In genomic region chr1:42952734-42953481, GRCm38 (mm10) we compare ENCODE assay signal across 8 mouse cellular contexts. TPM values are rescaled to one million over a fixed set of nuclear protein-coding genes. Genes with fewer than 3 reads are reported as not detected.
DNase-seq lines count a peak whose midpoint lies in the region; ATAC-seq and TF ChIP-seq lines count a peak whose summit lies in the region.

Gene Gpr45, plus strand, starts transcription at chr1:42952872.

- H3K9me3 ChIP-seq in embryonic facial prominence, embryonic 12.5 days = no peaks in the 10 kb centered on the region
- H3K9me3 ChIP-seq in heart, embryonic 15.5 days (replicated peaks) = no peaks in the 10 kb centered on the region
- H3K9me3 ChIP-seq in lung, postnatal 0 days (ENCODE audit: low read length) = no peaks in the 10 kb centered on the region

- no peak for TF ChIP-seq EP300 in lung, postnatal 0 days (IDR thresholded peaks at IDR 0.05)

- H3K4me3 ChIP-seq in embryonic facial prominence, embryonic 12.5 days = peak within 1 kb of the TSS; percentile 79
- H3K4me3 ChIP-seq in heart, embryonic 15.5 days = peak within 1 kb of the TSS; percentile 67
- peak within 1 kb of the TSS; percentile 51 for H3K4me3 ChIP-seq in lung, postnatal 0 days (ENCODE audit: low read depth, low read length)

- H3K9ac ChIP-seq in embryonic facial prominence, embryonic 12.5 days = peak within 1 kb of the TSS; percentile 77
- H3K9ac ChIP-seq in heart, embryonic 15.5 days = peak within 1 kb of the TSS; percentile 62
- no peak within 1 kb of the TSS for H3K9ac ChIP-seq in lung, postnatal 0 days (replicated peaks; ENCODE audit: low read depth)

- H3K4me2 ChIP-seq in embryonic facial prominence, embryonic 12.5 days (replicated peaks) = peak within 1 kb of the TSS; percentile 87
- H3K4me2 ChIP-seq in heart, embryonic 15.5 days = peak within 1 kb of the TSS; percentile 99
- peak within 1 kb of the TSS; percentile 97 for H3K4me2 ChIP-seq in lung, postnatal 0 days (replicated peaks; ENCODE audit: low read depth, low read length)

- no peak for TF ChIP-seq CTCF in lung, postnatal 0 days (IDR thresholded peaks at IDR 0.05)

- WGBS in embryonic facial prominence, embryonic 12.5 days = 1% methylated on average over 67 of the region's 71 CpGs
- WGBS in heart, embryonic 15.5 days = 1% methylated on average over 62 of the region's 71 CpGs
- 1% methylated on average over 41 of the region's 71 CpGs for WGBS in lung, postnatal 0 days

- H3K4me1 ChIP-seq in embryonic facial prominence, embryonic 12.5 days = no peaks in the 10 kb centered on the region
- H3K4me1 ChIP-seq in heart, embryonic 15.5 days (replicated peaks) = peaks cover 6% of the 10 kb centered on the region
- H3K4me1 ChIP-seq in lung, postnatal 0 days (ENCODE audit: insufficient read depth, low read depth, low read length) = no peaks in the 10 kb centered on the region

- ATAC-seq in CD4-positive, CD25-positive, alpha-beta regulatory T cell, adult 4 months = peak; percentile 64
- peak; percentile 85 for ATAC-seq in embryonic facial prominence, embryonic 12.5 days (ENCODE audit: insufficient number of reproducible peaks, insufficient read depth, low FRiP score, low TSS enrichment)
- peak; percentile 69 for ATAC-seq in heart, embryonic 15.5 days (replicated peaks; ENCODE audit: insufficient number of reproducible peaks, insufficient read depth, low FRiP score, low read depth)
- peak; percentile 58 for ATAC-seq in lung, postnatal 0 days

- DNase-seq in adrenal gland, postnatal 14 days = peak; percentile 26
- DNase-seq in layer of hippocampus, postnatal 14 days (ENCODE audit: low spot score in 2 of 2) = peak; percentile 61 to 62
- peak; percentile 36 for DNase-seq in lung, postnatal 0 days (ENCODE audit: low spot score)
- peak; percentile 72 to 74 for DNase-seq in right cerebral cortex, adult 2 months (ENCODE audit: low spot score in 2 of 2)
- no peak for DNase-seq in adipocyte (ENCODE audit: low spot score)

- H3K36me3 ChIP-seq in embryonic facial prominence, embryonic 12.5 days = no peaks in the 10 kb centered on the region
- H3K36me3 ChIP-seq in heart, embryonic 15.5 days = no peaks in the 10 kb centered on the region
- H3K36me3 ChIP-seq in lung, postnatal 0 days (ENCODE audit: insufficient read depth, low read length) = no peaks in the 10 kb centered on the region

- peak within 1 kb of the TSS; percentile 84 for H3K27ac ChIP-seq in embryonic facial prominence, embryonic 12.5 days
- H3K27ac ChIP-seq in heart, embryonic 15.5 days = no peak within 1 kb of the TSS
- H3K27ac ChIP-seq in lung, postnatal 0 days (ENCODE audit: low read length) = no peak within 1 kb of the TSS

- H3K27me3 ChIP-seq in embryonic facial prominence, embryonic 12.5 days = no peaks in the 10 kb centered on the region
- peaks cover 3% of the 10 kb centered on the region; the same call in 1 of the 2 replicates for H3K27me3 ChIP-seq in heart, embryonic 15.5 days
- no peaks in the 10 kb centered on the region; the same call in 1 of the 2 replicates for H3K27me3 ChIP-seq in lung, postnatal 0 days (replicated peaks; ENCODE audit: insufficient read depth, low read length)

RNA-seq across cellular contexts. Expression of gene Gpr45, which starts in this region (rescaled TPM):
- 1 to 10 TPM; 6.7 to 6.8 TPM for polyA plus RNA-seq in CD4-positive, CD25-positive, alpha-beta regulatory T cell, adult 4 months (2017; shearing (Covaris generic))
- 2.2 and 3.0 TPM in 2 replicates for total RNA-seq in adrenal gland, postnatal 14 days (2021)
- polyA plus RNA-seq in embryonic facial prominence, embryonic 12.5 days (2016; fragmentation: Nextera tagmentation; extraction: Ambion mirVana) = 15.5 and 16.7 TPM in 2 replicates
- polyA plus RNA-seq in heart, embryonic 15.5 days (2015; fragmentation: Nextera tagmentation; extraction: Ambion mirVana) = 1.0 and 2.1 TPM in 2 replicates
- 10 to 100 TPM; 23.7 to 26.5 TPM for total RNA-seq in layer of hippocampus, postnatal 14 days (2021)
- polyA plus RNA-seq in lung, postnatal 0 days (2015; fragmentation: Nextera tagmentation; extraction: Ambion mirVana) = 1.2 and 1.7 TPM in 2 replicates
